8 mouse cellular contexts compared by ENCODE assay signal in genomic region chr10:80900318-80901247, GRCm38 (mm10). TPM values are rescaled to one million over a fixed set of nuclear protein-coding genes. Genes with fewer than 3 reads are reported as not detected.
DNase-seq lines count a peak whose midpoint lies in the region; ATAC-seq and TF ChIP-seq lines count a peak whose summit lies in the region.

TSS of gene Timm13 (minus strand) at chr10:80900969.

- ATAC-seq in cerebellum, adult (ENCODE audit: insufficient number of reproducible peaks, low FRiP score, low TSS enrichment) = peak; percentile 87
- peak; percentile 96 for ATAC-seq in forebrain, embryonic 13.5 days
- peak; percentile 97 for ATAC-seq in liver, postnatal 0 days
- peak; percentile 95 for ATAC-seq in neural tube, embryonic 14.5 days (ENCODE audit: low read depth)

- H3K9ac ChIP-seq in ES-Bruce4 (ENCODE audit: low read depth, poor library complexity, severe bottlenecking) = peak within 1 kb of the TSS; percentile 67
- H3K9ac ChIP-seq in forebrain, embryonic 13.5 days = peak within 1 kb of the TSS; percentile 81
- peak within 1 kb of the TSS; percentile 89 for H3K9ac ChIP-seq in liver, postnatal 0 days (replicated peaks)
- peak within 1 kb of the TSS; percentile 66 for H3K9ac ChIP-seq in neural tube, embryonic 14.5 days (replicated peaks; ENCODE audit: low read depth, low read length)

- peak within 1 kb of the TSS; percentile 68 for H3K4me3 ChIP-seq in ES-Bruce4 (ENCODE audit: low read depth, low read length)
- peak within 1 kb of the TSS; percentile 79 for H3K4me3 ChIP-seq in forebrain, embryonic 13.5 days
- H3K4me3 ChIP-seq in liver, postnatal 0 days (ENCODE audit: low read depth, low read length) = peak within 1 kb of the TSS; percentile 98
- peak within 1 kb of the TSS; percentile 47 for H3K4me3 ChIP-seq in neural tube, embryonic 14.5 days (ENCODE audit: low read depth, low read length)

- TF ChIP-seq CTCF in ES-Bruce4 (IDR thresholded peaks at IDR 0.05; ENCODE audit: low read depth, low read length) = no peak
- no peak for TF ChIP-seq CTCF in liver, postnatal 0 days (IDR thresholded peaks at IDR 0.05; ENCODE audit: low read depth)

- no peaks in the 10 kb centered on the region for H3K36me3 ChIP-seq in ES-Bruce4 (ENCODE audit: control insufficient read depth, insufficient read depth, low read length, poor library complexity, severe bottlenecking)
- H3K36me3 ChIP-seq in forebrain, embryonic 13.5 days (ENCODE audit: poor library complexity, severe bottlenecking) = peaks cover 62% of the 10 kb centered on the region
- H3K36me3 ChIP-seq in liver, postnatal 0 days (replicated peaks; ENCODE audit: insufficient read depth, low read length) = peaks cover 27% of the 10 kb centered on the region
- peaks cover 41% of the 10 kb centered on the region for H3K36me3 ChIP-seq in neural tube, embryonic 14.5 days (ENCODE audit: control insufficient read depth, insufficient read depth, low read length)

- TF ChIP-seq POLR2A in ES-Bruce4 (IDR thresholded peaks at IDR 0.05; ENCODE audit: insufficient read depth, low read length) = no peak

- DNase-seq in heart, postnatal 10 days = peak; percentile 99
- DNase-seq in large intestine, adult 2 months (ENCODE audit: low read depth, low spot score) = peak; percentile 100
- DNase-seq in liver, postnatal 0 days = peak; percentile 97
- DNase-seq in testis, postnatal 10 days (ENCODE audit: low spot score) = peak; percentile 95

- TF ChIP-seq EP300 in ES-Bruce4 (IDR thresholded peaks at IDR 0.05; ENCODE audit: insufficient read depth, low read depth, low read length) = no peak
- peak; percentile 49; the same call in 1 of the 2 replicates for TF ChIP-seq EP300 in liver, postnatal 0 days (IDR thresholded peaks at IDR 0.05; ENCODE audit: low read depth)

- no peaks in the 10 kb centered on the region for H3K27me3 ChIP-seq in ES-Bruce4 (ENCODE audit: control insufficient read depth, insufficient read depth, low read length, poor library complexity, severe bottlenecking)
- H3K27me3 ChIP-seq in forebrain, embryonic 13.5 days = no peaks in the 10 kb centered on the region
- no peaks in the 10 kb centered on the region for H3K27me3 ChIP-seq in liver, postnatal 0 days (ENCODE audit: insufficient read depth, low read length)
- H3K27me3 ChIP-seq in neural tube, embryonic 14.5 days (ENCODE audit: control insufficient read depth, insufficient read depth, low read length) = no peaks in the 10 kb centered on the region

- H3K27ac ChIP-seq in ES-Bruce4 (ENCODE audit: insufficient read depth, low read length) = peak within 1 kb of the TSS; percentile 6
- H3K27ac ChIP-seq in forebrain, embryonic 13.5 days = peak within 1 kb of the TSS; percentile 79
- peak within 1 kb of the TSS; percentile 90 for H3K27ac ChIP-seq in liver, postnatal 0 days (ENCODE audit: low read depth)
- H3K27ac ChIP-seq in neural tube, embryonic 14.5 days (ENCODE audit: low read depth, low read length) = peak within 1 kb of the TSS; percentile 69

- no peaks in the 10 kb centered on the region for H3K9me3 ChIP-seq in ES-Bruce4 (replicated peaks; ENCODE audit: control insufficient read depth, insufficient read depth, low read length, poor library complexity, severe bottlenecking)
- H3K9me3 ChIP-seq in forebrain, embryonic 13.5 days (replicated peaks) = no peaks in the 10 kb centered on the region
- no peaks in the 10 kb centered on the region for H3K9me3 ChIP-seq in liver, postnatal 0 days (ENCODE audit: low read length)
- no peaks in the 10 kb centered on the region for H3K9me3 ChIP-seq in neural tube, embryonic 14.5 days (ENCODE audit: control insufficient read depth, low read length)

- intact Hi-C loops in heart, postnatal 10 days (cut with DNase I) = no loop called here

- under 1% methylated on average over 72 of the region's 72 CpGs for WGBS in forebrain, embryonic 13.5 days
- WGBS in large intestine, adult 2 months = under 1% methylated on average over 72 of the region's 72 CpGs
- under 1% methylated on average over 72 of the region's 72 CpGs for WGBS in liver, postnatal 0 days (ENCODE audit: insufficient replicate concordance)
- WGBS in neural tube, embryonic 14.5 days = under 1% methylated on average over 72 of the region's 72 CpGs

- peak within 1 kb of the TSS; percentile 98 for H3K4me2 ChIP-seq in forebrain, embryonic 13.5 days
- H3K4me2 ChIP-seq in liver, postnatal 0 days (ENCODE audit: low read depth, low read length) = peak within 1 kb of the TSS; percentile 99
- peak within 1 kb of the TSS; percentile 93 for H3K4me2 ChIP-seq in neural tube, embryonic 14.5 days (ENCODE audit: low read depth, low read length)

- peaks cover 2% of the 10 kb centered on the region for H3K4me1 ChIP-seq in ES-Bruce4 (ENCODE audit: control insufficient read depth, insufficient read depth, low read length)
- peaks cover 24% of the 10 kb centered on the region for H3K4me1 ChIP-seq in forebrain, embryonic 13.5 days
- peaks cover 15% of the 10 kb centered on the region for H3K4me1 ChIP-seq in liver, postnatal 0 days (ENCODE audit: insufficient read depth)
- H3K4me1 ChIP-seq in neural tube, embryonic 14.5 days (ENCODE audit: control insufficient read depth, insufficient read depth, low read length) = peaks cover 19% of the 10 kb centered on the region

RNA-seq across cellular contexts. Expression of gene Timm13, which starts in this region (rescaled TPM):
- 135 and 146 TPM in 2 replicates for polyA plus RNA-seq in ES-Bruce4 (2011; ENCODE audit: insufficient read depth, insufficient read length, low read depth, missing spikeins)
- polyA plus RNA-seq in forebrain, embryonic 13.5 days (2015; fragmentation: Nextera tagmentation; extraction: Ambion mirVana) = 356 and 364 TPM in 2 replicates
- total RNA-seq in heart, postnatal 10 days (2021) = 100 to 1,000 TPM; 163 to 175 TPM
- 199 and 214 TPM in 2 replicates for polyA plus RNA-seq in large intestine, adult 2 months (2012; rRNA removed)
- polyA plus RNA-seq in liver, postnatal 0 days (2015; fragmentation: Nextera tagmentation; extraction: Ambion mirVana) = 242 and 244 TPM in 2 replicates
- 337 and 352 TPM in 2 replicates for polyA plus RNA-seq in neural tube, embryonic 14.5 days (2014; fragmentation: Nextera tagmentation; extraction: Ambion mirVana)

Comparison
In these comparisons a context has a peak if more than half of its experiments do, and no peak if none do; other contexts are left out.
1. Peak in every context shown above with its lines: DNase-seq, ATAC-seq, H3K4me3 ChIP-seq and H3K27ac ChIP-seq.
2. H3K27ac ChIP-seq: peak in every context shown above with its lines; median percentile 90 in liver, postnatal 0 days; 79 in forebrain, embryonic 13.5 days; 69 in neural tube, embryonic 14.5 days; 6 in ES-Bruce4.
3. H3K4me3 ChIP-seq: peak in every context shown above with its lines; median percentile 98 in liver, postnatal 0 days; 79 in forebrain, embryonic 13.5 days; 68 in ES-Bruce4; 47 in neural tube, embryonic 14.5 days.